Mouse (Mus musculus): Measurements from ENCODE around the gene Fbxo36.

- TF ChIP-seq CTCF (IDR thresholded peaks at IDR 0.05; ENCODE audit: low read depth) = no peak
- TF ChIP-seq EP300 (optimal IDR thresholded peaks at IDR 0.05) = no peak
These were observed 22.0 kb upstream of the Fbxo36 start for GRCm38 (mm10) chr1:84817596-84817995.
